Comparison of ENCODE assay signal across 9 mouse cellular contexts in genomic region chr16:42717828-42718412, GRCm38 (mm10).
DNase-seq lines count a peak whose midpoint lies in the region; ATAC-seq and TF ChIP-seq lines count a peak whose summit lies in the region.
"Had no signal": no experiment of that assay in that cellular context is flagged by ENCODE, and none has a peak within 500 bp of the region (broad histone marks: within the 10 kb centered on the region; RNA-seq: fewer than 3 reads in every experiment).

No protein-coding gene starts in this region.

- no peak overlapping the region for H3K9ac ChIP-seq in hindbrain, postnatal 0 days (replicated peaks; ENCODE audit: low read length)
- peak overlapping the region; percentile 43 for H3K9ac ChIP-seq in midbrain, embryonic 16.5 days (ENCODE audit: low read depth, low read length)

- WGBS in hindbrain, postnatal 0 days = 11% methylated on average over 7 of the region's 7 CpGs
- WGBS in midbrain, embryonic 16.5 days = 11% methylated on average over 7 of the region's 7 CpGs

- no peaks in the 10 kb centered on the region for H3K36me3 ChIP-seq in hindbrain, postnatal 0 days (ENCODE audit: insufficient read depth, low read length)
- no peaks in the 10 kb centered on the region for H3K36me3 ChIP-seq in midbrain, embryonic 16.5 days (ENCODE audit: control insufficient read depth, insufficient read depth, low read length)
- H3K36me3 ChIP-seq: G1E had no signal

- H3K4me1 ChIP-seq in hindbrain, postnatal 0 days (ENCODE audit: insufficient read depth, low read length) = peaks cover 12% of the 10 kb centered on the region
- peaks cover 21% of the 10 kb centered on the region for H3K4me1 ChIP-seq in midbrain, embryonic 16.5 days (ENCODE audit: control insufficient read depth, insufficient read depth, low read length)

- TF ChIP-seq CTCF in hindbrain, postnatal 0 days (IDR thresholded peaks at IDR 0.05; ENCODE audit: low read depth) = no peak

- H3K9me3 ChIP-seq in hindbrain, postnatal 0 days (ENCODE audit: low read length) = no peaks in the 10 kb centered on the region
- no peaks in the 10 kb centered on the region for H3K9me3 ChIP-seq in midbrain, embryonic 16.5 days (replicated peaks; ENCODE audit: control insufficient read depth, low read length, poor library complexity, severe bottlenecking)
- H3K9me3 ChIP-seq: G1E had no signal

- H3K27me3 ChIP-seq in hindbrain, postnatal 0 days (ENCODE audit: insufficient read depth, low read length) = no peaks in the 10 kb centered on the region
- no peaks in the 10 kb centered on the region for H3K27me3 ChIP-seq in midbrain, embryonic 16.5 days (ENCODE audit: control insufficient read depth, insufficient read depth, low read depth, low read length)

- H3K27ac ChIP-seq in hindbrain, postnatal 0 days = peak overlapping the region; percentile 75
- peak overlapping the region; percentile 96 for H3K27ac ChIP-seq in midbrain, embryonic 16.5 days (ENCODE audit: low read length)

- no peak overlapping the region for H3K4me3 ChIP-seq in hindbrain, postnatal 0 days (ENCODE audit: low read length)
- H3K4me3 ChIP-seq in midbrain, embryonic 16.5 days (ENCODE audit: low read depth, low read length) = no peak overlapping the region

- H3K4me2 ChIP-seq in hindbrain, postnatal 0 days (ENCODE audit: low read depth, low read length) = no peak overlapping the region
- H3K4me2 ChIP-seq in midbrain, embryonic 16.5 days (ENCODE audit: low read length) = peak overlapping the region; percentile 36

- DNase-seq in ES-CJ7 (ENCODE audit: low read depth, low spot score) = peak; percentile 17
- peak; percentile 27 for DNase-seq in embryo, embryonic 11.5 days (ENCODE audit: low read depth, low spot score)
- DNase-seq in hindbrain, postnatal 0 days (ENCODE audit: low spot score) = peak; percentile 94
- DNase-seq in adrenal gland, postnatal 14 days = no peak
- no peak for DNase-seq in gastrocnemius, postnatal 10 days
- DNase-seq in kidney, postnatal 4 days = no peak
- DNase-seq in thymus, postnatal 0 days (ENCODE audit: low spot score) = no peak

- ATAC-seq in hindbrain, postnatal 0 days = peak; percentile 90
- ATAC-seq in midbrain, embryonic 16.5 days = peak; percentile 85

Comparison
In these comparisons a context has a peak if more than half of its experiments do, and no peak if none do; other contexts are left out.
1. DNase-seq: peak in ES-CJ7 (single experiment), embryo, embryonic 11.5 days (single experiment) and hindbrain, postnatal 0 days (single experiment); none in adrenal gland, postnatal 14 days (single experiment), gastrocnemius, postnatal 10 days (single experiment), kidney, postnatal 4 days (0 of 2) and thymus, postnatal 0 days (single experiment).